Mouse (Mus musculus) embryonic facial prominence, embryonic 13.5 days (tissue): ENCODE data around the gene Slc28a1. TPM values are rescaled to one million over a fixed set of nuclear protein-coding genes. Genes with fewer than 3 reads are reported as not detected.
"Not testable (repeated sequence)": the region's sequence is repeated elsewhere in the genome, so short reads cannot be mapped to it uniquely, and the experiment has no call there.

Experiments
- ATAC-seq: fragments of 200-750 bp; cut with Nextera tagmentation; 2 replicates; pipeline ENCODE4 v1.8.0; 2017; ENCODE audit warnings: low read depth; ENCODE audit not compliant: insufficient number of reproducible peaks, insufficient read depth, low FRiP score, low TSS enrichment
- H3K27ac ChIP-seq: fragments of 300-500 bp; sonication (generic); 2 replicates; pipeline ENCODE4 v1.5.1; 2015; ENCODE audit warnings: moderate library complexity, mild to moderate bottlenecking, inconsistent platforms
- H3K27me3 ChIP-seq: fragments of 300-500 bp; sonication (generic); 2 replicates; pipeline ENCODE4 v1.6.1; 2015; ENCODE audit warnings: mild to moderate bottlenecking, inconsistent platforms
- H3K36me3 ChIP-seq: fragments of 300-500 bp; sonication (generic); 2 replicates; pipeline ENCODE4 v1.6.1; 2015; ENCODE audit warnings: mild to moderate bottlenecking, inconsistent platforms
- H3K4me1 ChIP-seq: fragments of 300-500 bp; sonication (generic); 2 replicates; pipeline ENCODE4 v1.6.1; 2015; ENCODE audit warnings: inconsistent platforms
- H3K4me2 ChIP-seq: fragments of 300-500 bp; sonication (generic); 2 replicates; pipeline ENCODE4 v1.6.1; 2015; ENCODE audit warnings: moderate library complexity, mild to moderate bottlenecking, inconsistent platforms
- H3K4me3 ChIP-seq: fragments of 300-500 bp; sonication (generic); 2 replicates; pipeline ENCODE4 v1.5.1; 2015; ENCODE audit warnings: mild to moderate bottlenecking, inconsistent platforms
- H3K9ac ChIP-seq: fragments of 300-500 bp; sonication (generic); 2 replicates; pipeline ENCODE4 v1.6.1; 2015; ENCODE audit warnings: mild to moderate bottlenecking, inconsistent platforms
- H3K9me3 ChIP-seq: fragments of 300-500 bp; sonication (generic); 2 replicates; pipeline ENCODE4 v1.6.1; 2016; ENCODE audit warnings: inconsistent platforms
- WGBS: fragments of 180-500 bp; shearing (Covaris S2); methylation state at CpG from one replicate; pipeline ENCODE4 v1.1.7; 2015; ENCODE audit warnings: mixed read lengths; 5-methylcytosine and 5-hydroxymethylcytosine counted together
- polyA plus RNA-seq: library from polyadenylated mRNA; unstranded; fragments of >200 nt; fragmentation: Nextera tagmentation; extraction: Ambion mirVana; gene quantifications from 2 replicates; pipeline ENCODE4 v1.2.1, GENCODE M21; 2015

Gene Slc28a1
- polyA plus RNA-seq, 1 experiment from 2014 or later: not detected

DNA sequence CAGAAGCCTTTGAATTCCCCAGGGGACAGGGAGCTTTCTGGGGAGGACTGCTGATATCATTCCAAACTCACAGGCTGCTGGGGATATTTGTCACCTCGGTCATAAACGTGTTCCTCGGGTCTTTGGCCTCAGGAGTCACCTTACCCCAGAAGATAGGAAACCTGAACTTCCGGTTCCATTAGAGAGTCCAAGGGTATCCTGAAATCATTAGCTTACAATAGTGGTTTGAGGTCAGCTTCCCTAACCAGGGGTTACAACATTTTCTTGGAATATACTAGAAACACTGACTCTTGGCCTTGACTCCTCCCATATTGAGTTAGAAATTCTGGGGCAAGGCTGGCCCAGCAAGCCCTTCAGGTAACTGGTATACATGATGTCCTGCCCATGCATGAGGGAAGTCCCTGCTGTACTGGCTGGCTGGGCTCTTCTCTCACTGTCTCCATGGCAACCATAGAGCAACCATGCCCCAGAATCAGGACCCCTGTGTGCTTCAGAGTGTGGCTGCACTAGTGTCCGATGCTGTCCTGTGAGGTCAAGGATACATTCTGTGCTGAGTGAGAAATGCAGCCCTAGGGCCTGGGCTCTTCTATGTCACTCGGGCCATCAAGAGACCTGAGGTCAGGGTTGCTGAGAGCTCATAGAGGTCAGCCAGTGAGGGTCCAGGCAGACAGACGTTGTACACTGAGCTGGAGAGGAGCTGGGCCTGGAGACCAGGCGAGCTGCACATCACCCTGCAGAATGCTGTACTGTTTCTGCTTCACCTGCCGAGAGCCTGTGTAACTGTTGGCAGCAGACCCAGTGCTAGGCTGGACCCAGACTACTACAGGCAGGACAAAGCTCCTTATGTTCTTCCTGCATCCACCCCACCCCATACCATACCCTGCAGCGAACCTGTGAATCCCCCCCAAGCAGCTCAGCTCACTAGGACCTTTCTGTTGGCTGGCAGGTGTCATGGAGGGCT, 10.9 kb downstream of the Slc28a1 start:
- H3K4me2 ChIP-seq: no peak overlapping the region
- H3K4me1 ChIP-seq: peaks cover 10% of the 10 kb centered on the region
- H3K4me3 ChIP-seq: no peak overlapping the region
- ATAC-seq: no peak
- WGBS: 71% methylated on average over 10 of the region's 10 CpGs
- H3K27ac ChIP-seq: no peak overlapping the region
- no peaks in the 10 kb centered on the region for H3K27me3 ChIP-seq
- no peak overlapping the region for H3K9ac ChIP-seq
- H3K36me3 ChIP-seq: no peaks in the 10 kb centered on the region
- H3K9me3 ChIP-seq: peaks cover 7% of the 10 kb centered on the region; the same call in 1 of the 2 replicates

DNA sequence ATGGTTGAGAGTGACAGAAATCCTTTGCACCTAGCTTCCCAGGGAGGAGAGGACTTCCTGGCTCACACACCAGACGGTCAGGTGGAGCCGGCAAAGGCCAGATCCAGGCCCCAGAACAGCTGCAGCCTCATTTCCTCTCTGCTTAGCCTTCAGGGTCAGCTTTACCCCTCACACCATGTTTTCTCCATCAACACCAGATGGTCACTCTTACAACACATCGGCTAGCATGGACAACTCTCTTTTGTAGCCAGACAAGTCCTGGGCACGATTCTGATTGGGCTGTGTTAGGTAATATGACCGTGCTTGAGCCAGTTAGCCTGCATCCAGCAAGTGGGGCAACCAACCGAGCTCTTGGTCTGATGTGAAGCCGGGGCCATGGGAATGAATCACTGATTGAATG, 17.3 kb downstream of the Slc28a1 start:
- no peak for ATAC-seq
- Histone ChIP-seq H3K4me3 (no peak overlapping the region), H3K4me2 (no peak overlapping the region), H3K4me1 (peaks cover 21% of the 10 kb centered on the region), H3K9ac (no peak overlapping the region), H3K36me3 (no peaks in the 10 kb centered on the region), H3K9me3 (peaks cover 7% of the 10 kb centered on the region; the same call in 1 of the 2 replicates), H3K27me3 (no peaks in the 10 kb centered on the region), H3K27ac (no peak overlapping the region)
- WGBS: 44% methylated on average over 7 of the region's 7 CpGs

DNA sequence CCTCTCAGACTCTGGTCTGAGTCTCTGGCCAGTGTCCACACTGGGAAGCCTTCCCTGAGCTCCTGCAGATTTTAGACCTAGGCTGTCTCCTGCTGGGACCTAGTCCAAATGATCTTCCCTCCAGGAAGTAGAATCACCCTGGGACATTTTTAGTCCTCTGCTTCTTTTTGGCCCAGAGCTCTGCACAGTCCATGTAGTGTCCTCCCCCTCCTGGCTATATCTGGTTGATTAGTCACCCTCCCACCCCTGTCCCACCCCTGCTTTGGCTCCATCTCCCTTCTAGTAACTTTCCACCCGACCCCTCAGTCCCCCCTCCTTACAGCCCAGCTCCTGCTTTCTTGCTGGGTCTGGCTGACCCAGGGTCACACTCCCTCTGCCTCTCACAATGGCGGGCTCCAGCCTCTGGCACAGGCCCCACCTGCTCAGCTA, 18.3 kb downstream of the Slc28a1 start:
- Histone ChIP-seq H3K27me3 (no peaks in the 10 kb centered on the region), H3K36me3 (no peaks in the 10 kb centered on the region), H3K4me3 (no peak overlapping the region), H3K4me2 (no peak overlapping the region), H3K9ac (no peak overlapping the region), H3K27ac (no peak overlapping the region), H3K4me1 (peaks cover 21% of the 10 kb centered on the region), H3K9me3 (0 out of 2 replicates have a peak, but pooled peaks cover 5% of the 10 kb centered on the region)
- no peak for ATAC-seq
- WGBS: 24% methylated on average over 2 of the region's 2 CpGs

DNA sequence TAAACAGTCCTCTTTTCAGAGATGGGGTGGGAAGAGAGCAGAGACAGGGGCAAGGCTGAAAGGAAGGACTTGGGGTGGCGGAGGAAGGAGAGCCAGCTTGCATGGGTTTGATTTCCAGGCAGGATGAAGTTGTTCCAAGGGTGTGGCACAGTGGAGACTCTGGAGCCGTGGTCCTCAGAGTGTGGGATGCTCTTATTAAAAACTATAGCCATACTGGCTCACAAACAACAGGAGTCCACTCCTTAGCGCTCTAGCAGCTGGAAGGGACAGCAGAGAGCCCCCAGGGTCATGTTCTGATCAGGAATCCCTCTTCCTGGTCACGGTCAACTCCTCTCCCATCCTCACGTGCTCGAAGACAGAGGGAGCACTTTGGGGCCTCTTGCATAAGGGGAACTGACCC, 18.8 kb downstream of the Slc28a1 start:
- Histone ChIP-seq H3K9me3 (no peaks in the 10 kb centered on the region), H3K9ac (no peak overlapping the region), H3K4me2 (no peak overlapping the region), H3K4me1 (peaks cover 21% of the 10 kb centered on the region), H3K27me3 (no peaks in the 10 kb centered on the region), H3K27ac (no peak overlapping the region), H3K36me3 (no peaks in the 10 kb centered on the region), H3K4me3 (no peak overlapping the region)
- 63% methylated on average over 6 of the region's 6 CpGs for WGBS
- ATAC-seq: no peak

DNA sequence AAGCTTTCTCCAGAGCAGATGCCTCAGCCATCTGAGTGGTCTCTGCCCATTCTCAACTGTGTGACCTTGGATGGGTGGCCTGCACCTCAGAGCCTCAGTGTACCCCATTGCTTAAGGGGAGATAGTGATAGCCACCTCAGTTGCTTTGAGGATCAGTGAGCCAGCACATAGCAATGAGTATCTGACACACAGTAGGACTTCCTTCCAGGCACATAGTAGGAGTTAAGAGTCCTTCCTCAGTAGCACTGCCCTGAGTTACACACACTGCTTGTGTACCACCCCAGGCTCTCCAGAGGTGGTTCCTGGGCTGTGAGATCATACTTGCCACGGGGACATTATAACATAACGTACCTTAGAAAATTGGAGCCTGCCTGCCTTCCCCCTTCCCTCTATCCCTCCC, 19.3 kb downstream of the Slc28a1 start:
- Histone ChIP-seq H3K4me3 (no peak overlapping the region), H3K27ac (peak overlapping the region; percentile 60), H3K4me1 (peaks cover 21% of the 10 kb centered on the region), H3K9me3 (no peaks in the 10 kb centered on the region), H3K36me3 (no peaks in the 10 kb centered on the region), H3K27me3 (no peaks in the 10 kb centered on the region), H3K9ac (no peak overlapping the region), H3K4me2 (peak overlapping the region; percentile 59)
- ATAC-seq: no peak
- 24% methylated on average over 2 of the region's 2 CpGs for WGBS

DNA sequence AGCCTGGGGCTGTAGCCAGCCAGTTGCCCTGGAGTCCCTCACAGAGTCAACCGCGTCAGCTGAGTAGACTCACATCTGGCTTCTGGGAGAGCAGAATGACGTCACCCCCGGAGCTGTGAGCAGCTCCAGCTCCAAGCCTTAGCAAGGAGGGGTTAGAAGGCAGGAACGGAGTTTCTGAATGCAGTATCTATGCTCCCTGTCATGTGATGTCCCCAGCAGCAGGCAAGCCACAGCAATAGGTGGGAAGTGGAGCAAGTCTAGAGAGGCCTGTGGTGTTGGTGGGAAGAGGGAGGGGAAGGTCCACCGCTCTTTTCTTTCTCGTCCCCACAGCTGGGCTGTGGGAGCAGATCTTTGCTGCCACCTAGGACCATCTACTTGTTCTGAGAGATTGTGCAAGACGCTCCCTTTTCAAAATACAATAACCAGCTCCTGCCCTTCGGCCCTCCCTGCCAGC, 20.0 kb downstream of the Slc28a1 start:
- 14% methylated on average over 9 of the region's 9 CpGs for WGBS
- peak overlapping the region; percentile 60 for H3K27ac ChIP-seq
- H3K4me3 ChIP-seq: peak overlapping the region; percentile 30
- H3K4me2 ChIP-seq: peak overlapping the region; percentile 59
- H3K9me3 ChIP-seq: no peaks in the 10 kb centered on the region
- no peaks in the 10 kb centered on the region for H3K27me3 ChIP-seq
- no peaks in the 10 kb centered on the region for H3K36me3 ChIP-seq
- peak overlapping the region; percentile 22 for H3K9ac ChIP-seq
- H3K4me1 ChIP-seq: peaks cover 18% of the 10 kb centered on the region
- ATAC-seq: peak; percentile 81

DNA sequence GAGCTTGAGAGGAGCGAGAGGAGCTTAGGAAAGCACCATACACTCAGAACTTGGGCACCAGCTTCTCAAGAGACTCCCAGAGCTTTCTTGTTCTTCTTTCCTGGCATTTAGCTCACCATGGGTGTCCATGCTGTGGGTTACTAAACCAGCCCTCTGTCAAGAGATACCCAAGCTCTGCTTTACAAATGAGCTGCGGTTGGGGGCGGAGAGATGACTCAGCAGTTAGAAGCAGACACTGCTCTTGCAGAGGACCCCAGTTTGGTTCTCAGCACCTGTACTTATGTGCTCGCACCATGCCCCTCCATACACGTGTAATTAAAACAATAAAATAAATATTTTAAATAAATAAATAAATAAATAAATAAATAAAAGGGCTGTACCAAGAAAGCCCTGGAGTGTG, 22.7 kb downstream of the Slc28a1 start:
- 88% methylated on average over 5 of the region's 5 CpGs for WGBS
- no peak for ATAC-seq

DNA sequence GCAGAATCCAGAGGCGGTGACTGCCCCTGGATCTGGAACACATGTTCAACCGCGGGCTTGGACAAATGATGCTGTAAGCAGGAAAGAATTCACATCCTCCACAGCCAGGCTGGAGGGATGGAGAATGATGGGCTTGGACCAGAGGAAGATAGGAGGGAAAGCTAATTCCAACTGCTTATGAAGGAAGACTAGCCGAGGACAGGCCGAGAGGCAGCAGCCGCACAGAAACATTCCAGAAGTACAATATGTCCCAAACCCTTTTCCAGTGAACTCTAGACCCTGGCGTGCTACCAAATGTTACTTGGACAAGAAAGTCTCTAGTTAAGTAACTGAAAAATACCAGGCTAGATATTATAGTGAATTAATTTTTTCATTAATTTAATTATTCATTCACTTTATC, 24.5 kb downstream of the Slc28a1 start:
- ATAC-seq: no peak
- H3K27me3 ChIP-seq: no peaks in the 10 kb centered on the region

More for the DNA sequence above, 22.7 kb downstream of the Slc28a1 start:
- Histone ChIP-seq H3K36me3 (no peaks in the 10 kb centered on the region), H3K4me3 (no peak overlapping the region), H3K4me1 (peaks cover 16% of the 10 kb centered on the region), H3K27ac (no peak overlapping the region), H3K4me2 (no peak overlapping the region), H3K9me3 (no peaks in the 10 kb centered on the region), H3K27me3 (no peaks in the 10 kb centered on the region), H3K9ac (no peak overlapping the region)

DNA sequence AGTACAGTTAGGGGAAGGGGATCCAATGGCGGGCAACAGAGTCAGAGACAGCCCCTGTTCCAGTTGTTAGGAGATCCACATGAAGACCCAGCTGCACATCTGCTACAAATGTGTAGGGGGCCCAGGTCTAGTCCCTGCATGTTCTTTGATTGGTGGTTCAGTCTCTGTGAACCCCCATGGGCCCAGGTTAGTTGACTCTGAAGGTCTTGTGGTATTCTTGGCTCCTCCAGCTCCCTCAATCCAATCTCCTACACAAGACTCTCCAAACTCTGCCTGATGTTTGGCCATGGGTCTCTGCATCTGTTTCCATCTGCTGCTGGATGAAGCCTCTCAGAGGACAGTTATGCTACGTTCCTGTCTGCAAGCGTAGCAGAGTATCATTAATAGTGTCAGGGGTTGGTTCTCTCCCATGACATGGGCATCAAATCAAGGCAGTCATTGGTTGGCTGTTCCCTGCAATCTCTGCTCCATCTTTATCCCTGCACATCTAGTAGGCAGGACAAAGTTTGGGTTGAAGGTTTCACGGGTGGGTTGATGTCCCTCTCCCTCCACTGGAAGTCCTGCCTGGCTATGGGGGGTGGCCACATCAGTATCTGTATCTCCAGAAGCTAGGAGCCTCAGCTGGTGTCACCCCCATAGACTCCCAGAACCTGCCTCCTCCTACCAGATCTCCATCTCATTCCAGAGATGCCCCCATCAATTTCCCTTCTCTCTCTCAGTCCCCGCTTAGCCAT, 25.2 kb downstream of the Slc28a1 start:
- Histone ChIP-seq H3K27me3 (no peaks in the 10 kb centered on the region), H3K36me3 (no peaks in the 10 kb centered on the region), H3K4me3 (no peak overlapping the region), H3K4me1 (peaks cover 4% of the 10 kb centered on the region), H3K4me2 (no peak overlapping the region), H3K27ac (no peak overlapping the region), H3K9me3 (no peaks in the 10 kb centered on the region), H3K9ac (no peak overlapping the region)
- ATAC-seq: no peak
- 87% methylated on average over 5 of the region's 5 CpGs for WGBS

More for the DNA sequence above, 24.5 kb downstream of the Slc28a1 start:
- Histone ChIP-seq H3K4me3 (no peak overlapping the region), H3K9ac (no peak overlapping the region), H3K27ac (no peak overlapping the region), H3K9me3 (no peaks in the 10 kb centered on the region), H3K4me2 (no peak overlapping the region), H3K4me1 (peaks cover 11% of the 10 kb centered on the region), H3K36me3 (no peaks in the 10 kb centered on the region)
- WGBS: 84% methylated on average over 7 of the region's 7 CpGs

DNA sequence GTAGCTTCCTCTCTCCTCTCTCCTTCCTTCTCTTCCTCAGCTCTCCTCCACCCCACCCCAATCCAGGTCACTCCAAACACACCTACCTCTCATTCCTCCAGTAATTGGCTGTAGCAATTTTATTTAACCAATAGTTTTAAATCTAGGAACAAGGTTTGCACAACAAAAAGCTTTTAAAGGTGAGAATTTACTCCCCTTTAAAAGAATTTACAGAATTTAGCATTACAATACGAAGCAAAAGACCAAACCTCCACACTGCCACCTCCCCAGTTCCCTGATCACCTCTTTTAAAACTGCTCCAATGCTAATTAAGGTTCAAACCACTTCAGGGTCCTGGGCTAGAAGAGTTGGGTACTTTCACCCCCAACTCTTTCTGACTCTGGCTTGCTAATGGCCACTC, 26.9 kb downstream of the Slc28a1 start:
- no peaks in the 10 kb centered on the region for H3K4me1 ChIP-seq
- H3K4me2 ChIP-seq: no peak overlapping the region
- 53% methylated on average over 1 of the region's 1 CpGs for WGBS
- ATAC-seq: no peak
- no peak overlapping the region for H3K27ac ChIP-seq
- H3K9ac ChIP-seq: no peak overlapping the region
- no peaks in the 10 kb centered on the region for H3K9me3 ChIP-seq
- H3K4me3 ChIP-seq: no peak overlapping the region
- H3K27me3 ChIP-seq: no peaks in the 10 kb centered on the region
- no peaks in the 10 kb centered on the region for H3K36me3 ChIP-seq

DNA sequence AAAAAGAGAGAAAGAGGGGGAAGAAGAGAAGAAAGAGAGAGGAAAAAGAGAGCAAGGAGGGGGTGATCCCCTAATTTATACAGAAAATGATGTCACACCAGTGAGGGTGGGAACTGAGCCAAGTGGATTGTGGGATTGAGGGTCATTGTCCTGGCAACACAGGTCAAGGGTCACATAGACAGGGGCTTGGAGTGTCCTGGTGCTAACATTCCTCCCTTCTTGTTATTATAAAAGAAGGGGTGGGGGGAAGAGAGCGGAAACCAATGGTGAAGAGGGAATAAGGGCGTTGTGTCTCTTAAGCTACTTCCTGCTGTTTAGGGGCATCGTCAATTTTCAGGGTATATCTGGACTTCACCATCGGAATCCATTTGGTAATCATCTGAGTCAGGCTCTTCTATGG, 28.5 kb downstream of the Slc28a1 start:
- WGBS: 54% methylated on average over 4 of the region's 4 CpGs
- not testable (repeated sequence) for H3K4me1 ChIP-seq, H3K27ac ChIP-seq, H3K9ac ChIP-seq, H3K4me2 ChIP-seq, H3K36me3 ChIP-seq, H3K4me3 ChIP-seq, H3K9me3 ChIP-seq, ATAC-seq, H3K27me3 ChIP-seq
